Mouse (Mus musculus) liver, postnatal 0 days (tissue): Measurements from ENCODE around the gene Psg17. TPM values are rescaled to one million over a fixed set of nuclear protein-coding genes. Genes with fewer than 3 reads are reported as not detected.
A peak's percentile ranks its signal among the peaks of the same experiment; 100 is the strongest.

Experiments
- ATAC-seq: fragments of 200-750 bp; cut with Nextera tagmentation; 2 replicates; pipeline ENCODE4 v1.8.0; 2017; ENCODE audit warnings: mild to moderate bottlenecking, moderate library complexity
- DNase-seq: peaks from one replicate; pipeline ENCODE4 v3.0.0-alpha.2; 2016
- H3K27ac ChIP-seq: fragments of 300-500 bp; sonication (generic); 2 replicates; pipeline ENCODE4 v1.5.1; 2014; ENCODE audit warnings: antibody characterized with exemption, moderate library complexity, mild to moderate bottlenecking, low read depth
- H3K27me3 ChIP-seq: fragments of 300-500 bp; sonication (generic); 2 replicates; pipeline ENCODE4 v1.6.1; 2014; ENCODE audit warnings: low read length, control low read depth, mixed read lengths; ENCODE audit not compliant: insufficient read depth
- H3K36me3 ChIP-seq: fragments of 300-500 bp; sonication (generic); replicated peaks from 2 replicates; pipeline ENCODE4 v1.6.1; 2014; ENCODE audit warnings: mild to moderate bottlenecking, control low read depth, low read length, moderate library complexity, mixed read lengths; ENCODE audit not compliant: insufficient read depth
- H3K4me1 ChIP-seq: fragments of 300-500 bp; sonication (generic); 2 replicates; pipeline ENCODE4 v1.6.1; 2014; ENCODE audit warnings: antibody characterized with exemption, mild to moderate bottlenecking, control low read depth; ENCODE audit not compliant: insufficient read depth
- H3K4me2 ChIP-seq: fragments of 300-500 bp; sonication (generic); 2 replicates; pipeline ENCODE4 v1.6.1; 2014; ENCODE audit warnings: low read depth, mild to moderate bottlenecking, low read length, moderate library complexity, mixed read lengths
- H3K4me3 ChIP-seq: fragments of 300-500 bp; sonication (generic); 2 replicates; pipeline ENCODE4 v1.5.1; 2014; ENCODE audit warnings: low read depth, low read length
- H3K9ac ChIP-seq: fragments of 300-500 bp; sonication (generic); replicated peaks from 2 replicates; pipeline ENCODE4 v1.6.1; 2014; ENCODE audit warnings: mild to moderate bottlenecking, moderate library complexity
- H3K9me3 ChIP-seq: fragments of 300-500 bp; sonication (generic); 2 replicates; pipeline ENCODE4 v1.6.1; 2016; ENCODE audit warnings: mild to moderate bottlenecking, control low read depth, low read length, mixed read lengths
- CTCF ChIP-seq: sonication (generic); IDR thresholded peaks from 2 replicates; pipeline ENCODE4 v1.5.1; 2016; ENCODE audit warnings: antibody characterized with exemption, low read depth
- EP300 ChIP-seq: IDR thresholded peaks from 2 replicates; pipeline ENCODE4 v1.6.1; 2016; ENCODE audit warnings: antibody characterized with exemption, low read depth, mild to moderate bottlenecking
- WGBS: fragments of 180-500 bp; shearing (Covaris S2); extraction: QIAGEN DNeasy Blood & Tissue Kit; methylation state at CpG from one replicate; pipeline ENCODE4 v1.1.7; 2014; ENCODE audit not compliant: insufficient replicate concordance; 5-methylcytosine and 5-hydroxymethylcytosine counted together
- polyA plus RNA-seq: library from polyadenylated mRNA; unstranded; fragments of >200 nt; fragmentation: Nextera tagmentation; extraction: Ambion mirVana; gene quantifications from 2 replicates; pipeline ENCODE4 v1.2.1, GENCODE M21; 2015

Psg17 gene
- polyA plus RNA-seq, 1 experiment from 2014 or later = not detected

DNA sequence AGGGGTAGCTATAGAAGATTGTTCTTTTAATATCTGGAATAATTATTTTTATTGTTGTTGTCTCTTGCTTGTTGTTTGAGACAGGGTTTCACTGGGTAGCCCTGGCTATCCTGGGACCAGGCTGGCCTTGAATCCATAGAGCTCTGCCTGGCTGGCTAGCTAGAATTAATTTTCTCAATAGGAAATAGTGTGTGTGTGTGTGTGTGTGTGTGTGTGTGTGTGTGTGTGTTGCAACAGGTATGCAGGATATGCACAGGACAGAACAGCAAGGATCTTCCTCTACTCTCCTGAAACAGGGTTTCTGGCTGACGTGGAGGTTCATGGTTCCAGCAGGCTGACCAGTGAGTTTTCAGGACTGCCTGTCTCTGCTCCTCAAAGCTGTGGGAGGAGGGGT is 19.8 kb upstream of the Psg17 start:
- Histone ChIP-seq H3K4me1 (no peaks in the 10 kb centered on the region; the same call in 1 of the 2 replicates), H3K4me2 (peak overlapping the region; percentile 47), H3K4me3 (no peak overlapping the region), H3K27me3 (no peaks in the 10 kb centered on the region), H3K9me3 (no peaks in the 10 kb centered on the region), H3K36me3 (no peaks in the 10 kb centered on the region), H3K9ac (no peak overlapping the region), H3K27ac (no peak overlapping the region)
- WGBS = 56% methylated on average over 1 of the region's 1 CpGs
- ATAC-seq (no peak), DNase-seq (no peak)
- TF ChIP-seq CTCF = no peak
- no peak for TF ChIP-seq EP300

DNA sequence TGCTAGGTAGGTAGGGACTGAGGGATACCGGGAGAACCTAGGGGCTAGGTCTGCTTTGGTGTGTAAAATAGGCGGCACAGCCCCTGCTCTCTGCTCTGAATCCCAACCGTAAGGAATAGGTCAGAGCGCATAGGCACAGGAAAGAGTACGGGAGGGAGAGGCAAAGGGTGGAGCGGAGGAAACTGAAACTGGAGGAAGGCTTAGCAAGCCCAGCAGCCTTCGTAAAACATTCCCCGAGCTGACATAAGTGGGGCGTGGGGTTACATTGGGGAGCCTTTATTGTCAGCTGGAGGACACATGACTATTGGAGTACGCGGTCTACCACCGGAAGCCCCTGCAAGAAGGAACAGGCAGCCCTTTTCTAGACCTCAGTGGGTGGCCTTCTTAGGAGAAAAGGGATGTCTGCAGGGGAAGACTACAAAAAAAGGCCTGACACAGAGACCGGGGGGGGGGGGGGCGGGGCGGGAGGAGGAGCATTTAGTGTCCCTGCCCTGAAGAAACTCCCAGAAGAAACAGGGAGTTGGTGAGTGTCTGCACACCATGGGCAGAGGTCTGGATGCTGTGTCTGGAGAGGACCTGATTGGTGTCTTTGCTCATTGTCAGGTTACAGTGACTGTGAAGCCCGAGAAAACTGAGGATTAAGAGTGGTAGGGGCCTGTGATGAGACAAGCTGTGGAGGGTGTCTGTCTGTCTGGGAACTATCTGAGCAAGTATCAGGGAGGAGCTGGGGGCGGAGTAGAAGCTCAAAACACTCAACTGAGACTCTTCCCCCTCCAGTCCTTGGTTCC is 19.2 kb upstream of the Psg17 start:
- Histone ChIP-seq H3K4me3 (peak overlapping the region; percentile 37), H3K4me1 (no peaks in the 10 kb centered on the region; the same call in 1 of the 2 replicates), H3K9me3 (no peaks in the 10 kb centered on the region), H3K27ac (peak overlapping the region; percentile 55), H3K9ac (0 out of 2 replicates have a peak overlapping the region, but pooled peaks have one; percentile 8), H3K4me2 (peak overlapping the region; percentile 69), H3K27me3 (no peaks in the 10 kb centered on the region), H3K36me3 (no peaks in the 10 kb centered on the region)
- 7% methylated on average over 13 of the region's 17 CpGs for WGBS
- DNase-seq (peak; percentile 37), ATAC-seq (peak; percentile 65)
- TF ChIP-seq CTCF (no peak), EP300 (no peak)

DNA sequence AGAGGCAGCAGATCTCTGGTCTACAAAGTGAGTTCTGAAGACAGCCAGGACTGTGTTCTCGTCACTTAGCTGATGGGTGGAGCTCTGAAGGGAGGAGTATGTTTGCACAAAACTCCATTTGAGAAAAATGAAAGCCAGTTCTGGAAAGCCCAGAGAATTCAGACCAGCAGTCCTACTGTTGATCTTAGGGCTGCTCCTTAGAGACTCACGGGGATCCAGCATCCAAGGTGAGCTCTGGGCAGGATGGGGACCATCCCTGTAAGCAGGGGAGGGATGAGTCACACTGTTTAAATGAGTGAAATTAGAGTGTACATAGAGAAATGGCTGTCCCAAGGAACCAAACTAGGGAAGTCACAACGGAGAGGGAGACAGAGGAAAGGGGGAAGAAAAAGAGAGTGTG is 18.5 kb upstream of the Psg17 start, which contains the start of gene Mill2:
TSS of gene Mill2 (plus strand) at position 102 of the 400 bp plus-strand sequence.
- H3K9me3 ChIP-seq = no peaks in the 10 kb centered on the region
- ATAC-seq = no peak
- WGBS = 9% methylated on average over 3 of the region's 3 CpGs

DNA sequence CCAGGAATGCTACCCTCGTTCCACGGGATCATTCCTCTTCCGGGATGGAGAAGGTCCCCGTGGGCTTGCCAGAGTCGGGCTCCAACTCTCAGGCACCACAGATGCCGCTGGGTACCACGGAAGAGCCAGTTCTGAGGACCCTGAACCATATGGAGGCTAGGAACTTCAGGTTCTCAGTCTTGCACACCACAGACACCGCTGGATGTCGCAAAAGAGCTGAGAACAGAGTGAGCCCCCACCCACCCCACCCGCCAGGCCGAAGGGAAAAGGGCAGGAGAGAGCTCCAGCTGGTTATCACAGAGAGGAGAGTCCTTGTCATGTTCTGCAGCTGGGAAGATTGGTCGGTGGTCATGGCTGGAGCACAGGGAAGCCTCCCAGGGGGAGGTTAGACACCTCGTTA is 10.9 kb upstream of the Psg17 start:
- Histone ChIP-seq H3K4me2 (no peak overlapping the region), H3K4me3 (no peak overlapping the region), H3K9me3 (no peaks in the 10 kb centered on the region), H3K27me3 (no peaks in the 10 kb centered on the region), H3K36me3 (no peaks in the 10 kb centered on the region), H3K27ac (no peak overlapping the region), H3K9ac (no peak overlapping the region), H3K4me1 (no peaks in the 10 kb centered on the region)
- WGBS = 43% methylated on average over 13 of the region's 13 CpGs
- TF ChIP-seq CTCF (0 out of 2 replicates have a peak, but pooled peaks have one; percentile 11), EP300 (no peak)
- ATAC-seq = no peak
- DNase-seq = no peak

More for the DNA sequence above, 18.5 kb upstream of the Psg17 start, which contains the start of gene Mill2:
- Histone ChIP-seq H3K27me3 (no peaks in the 10 kb centered on the region), H3K9ac (0 out of 2 replicates have a peak within 1 kb of the TSS, but pooled peaks have one; percentile 8), H3K4me3 (peak within 1 kb of the TSS; percentile 37), H3K4me1 (no peaks in the 10 kb centered on the region; the same call in 1 of the 2 replicates), H3K36me3 (no peaks in the 10 kb centered on the region), H3K27ac (peak within 1 kb of the TSS; percentile 55), H3K4me2 (peak within 1 kb of the TSS; percentile 69)
- no peak for DNase-seq
- no peak for TF ChIP-seq EP300
- no peak for TF ChIP-seq CTCF

DNA sequence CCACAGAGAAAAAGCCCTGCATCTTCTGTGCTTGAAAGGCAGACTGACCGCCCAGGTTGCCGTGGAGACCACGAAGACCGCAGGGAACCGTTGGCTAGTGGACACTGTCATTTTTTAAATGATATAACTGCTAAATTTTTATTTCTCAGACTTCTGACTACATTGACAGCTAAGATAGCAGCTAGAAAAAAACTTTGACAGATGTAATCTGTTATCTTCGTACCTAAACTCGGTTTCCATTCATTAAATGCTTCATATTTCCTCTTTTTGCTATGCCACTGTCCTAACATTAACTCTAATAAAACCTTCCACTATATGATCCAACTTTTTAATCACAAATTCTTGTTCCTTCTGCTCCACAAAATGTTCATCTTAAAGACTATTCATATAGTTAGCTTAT is 8.1 kb upstream of the Psg17 start:
- no peaks in the 10 kb centered on the region for H3K9me3 ChIP-seq
- H3K4me3 ChIP-seq = no peak overlapping the region
- H3K27me3 ChIP-seq = no peaks in the 10 kb centered on the region
- no peak overlapping the region for H3K27ac ChIP-seq
- H3K9ac ChIP-seq = no peak overlapping the region
- H3K4me1 ChIP-seq = no peaks in the 10 kb centered on the region
- H3K36me3 ChIP-seq = no peaks in the 10 kb centered on the region
- no peak overlapping the region for H3K4me2 ChIP-seq
- TF ChIP-seq EP300 (no peak), CTCF (no peak)
- no peak for ATAC-seq
- DNase-seq = no peak
- WGBS = 80% methylated on average over 7 of the region's 7 CpGs

DNA sequence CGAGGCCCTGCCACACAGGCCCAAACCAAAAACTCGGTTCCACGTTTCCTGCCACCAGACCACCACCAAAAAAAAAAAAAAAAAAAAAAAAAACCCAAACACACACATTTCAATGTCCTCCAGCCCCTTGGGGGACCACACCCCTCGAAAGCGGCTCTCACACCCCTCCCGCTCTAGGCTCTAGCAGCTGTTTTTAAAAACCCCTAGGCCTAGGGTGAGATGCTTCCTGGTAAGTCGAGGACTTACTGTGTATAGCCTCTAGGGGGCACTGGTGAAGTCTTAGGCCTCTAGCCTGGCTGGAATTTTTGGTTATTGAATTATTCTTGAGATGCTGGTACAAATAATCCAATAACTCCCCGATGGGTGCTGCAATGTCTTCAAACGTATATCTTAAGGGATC is 7.2 kb upstream of the Psg17 start:
- DNase-seq (no peak), ATAC-seq (no peak)
- Histone ChIP-seq H3K27ac (no peak overlapping the region), H3K36me3 (no peaks in the 10 kb centered on the region), H3K4me1 (no peaks in the 10 kb centered on the region), H3K9ac (no peak overlapping the region), H3K27me3 (no peaks in the 10 kb centered on the region), H3K9me3 (no peaks in the 10 kb centered on the region), H3K4me3 (no peak overlapping the region), H3K4me2 (no peak overlapping the region)
- 70% methylated on average over 9 of the region's 9 CpGs for WGBS
- TF ChIP-seq EP300 (no peak), CTCF (peak; percentile 43)
